Mouse (Mus musculus): Measurements from ENCODE around the gene Lrrc3c. TPM values are rescaled to one million over a fixed set of nuclear protein-coding genes. Genes with fewer than 3 reads are reported as not detected.
"Not testable (repeated sequence)": the region's sequence is repeated elsewhere in the genome, so short reads cannot be mapped to it uniquely, and the experiment has no call there.

The Lrrc3c gene
- polyA plus RNA-seq, 1 experiment from 2014 or later: not detected

- H3K4me2 ChIP-seq: no peak overlapping the region
- H3K27ac ChIP-seq: no peak overlapping the region
- no peak for DNase-seq
- no peaks in the 10 kb centered on the region for H3K9me3 ChIP-seq (replicated peaks)
- no peak overlapping the region for H3K4me3 ChIP-seq (replicated peaks)
- no peak overlapping the region for H3K9ac ChIP-seq
- no peak for ATAC-seq (ENCODE audit: low read depth)
- H3K4me1 ChIP-seq (replicated peaks): peaks cover 18% of the 10 kb centered on the region
- H3K27me3 ChIP-seq: peaks cover 55% of the 10 kb centered on the region
- H3K36me3 ChIP-seq: no peaks in the 10 kb centered on the region
- WGBS (ENCODE audit: insufficient replicate concordance): 23% methylated on average over 18 of the region's 18 CpGs
These were observed 1.2 kb downstream of the Lrrc3c start for GRCm38 (mm10) chr11:98599291-98599690.

GRCm38 (mm10) chr11:98602090-98602690 lies 4.1 kb downstream of the Lrrc3c start:
- H3K27ac ChIP-seq: no peak overlapping the region
- H3K27me3 ChIP-seq: peaks cover 67% of the 10 kb centered on the region
- peak; percentile 68 for DNase-seq

GRCm38 (mm10) chr11:98603953-98604352 lies 5.9 kb downstream of the Lrrc3c start:
- ATAC-seq (ENCODE audit: low read depth): no peak
- Histone ChIP-seq H3K36me3 (no peaks in the 10 kb centered on the region), H3K9ac (no peak overlapping the region), H3K4me2 (no peak overlapping the region), H3K9me3 (replicated peaks) (no peaks in the 10 kb centered on the region), H3K4me3 (replicated peaks) (no peak overlapping the region), H3K4me1 (replicated peaks) (peaks cover 15% of the 10 kb centered on the region), H3K27ac (no peak overlapping the region), H3K27me3 (peaks cover 58% of the 10 kb centered on the region)
- WGBS (ENCODE audit: insufficient replicate concordance): 54% methylated on average over 2 of the region's 2 CpGs
- DNase-seq: no peak

More at GRCm38 (mm10) chr11:98602090-98602690, 4.1 kb downstream of the Lrrc3c start:
- no peaks in the 10 kb centered on the region for H3K36me3 ChIP-seq
- peak overlapping the region; percentile 32 for H3K4me3 ChIP-seq (replicated peaks)
- H3K4me1 ChIP-seq (replicated peaks): peaks cover 16% of the 10 kb centered on the region
- WGBS (ENCODE audit: insufficient replicate concordance): 1% methylated on average over 20 of the region's 20 CpGs
- ATAC-seq (ENCODE audit: low read depth): peak; percentile 44; the same call in 1 of the 2 replicates
- H3K4me2 ChIP-seq: peak overlapping the region; percentile 56
- H3K9ac ChIP-seq: no peak overlapping the region
- H3K9me3 ChIP-seq (replicated peaks): no peaks in the 10 kb centered on the region

GRCm38 (mm10) chr11:98604911-98605310 lies 6.8 kb downstream of the Lrrc3c start:
- not testable (repeated sequence) for DNase-seq; H3K9ac ChIP-seq; H3K27ac ChIP-seq; H3K36me3 ChIP-seq; H3K9me3 ChIP-seq (replicated peaks); ATAC-seq (ENCODE audit: low read depth); H3K4me3 ChIP-seq (replicated peaks); H3K4me2 ChIP-seq
- 48% methylated on average over 6 of the region's 6 CpGs for WGBS (ENCODE audit: insufficient replicate concordance)
- Histone ChIP-seq H3K4me1 (replicated peaks) (peaks cover 11% of the 10 kb centered on the region), H3K27me3 (peaks cover 56% of the 10 kb centered on the region)

GRCm38 (mm10) chr11:98606763-98607162 lies 8.7 kb downstream of the Lrrc3c start:
- no peak for DNase-seq
- 9% methylated on average over 3 of the region's 3 CpGs for WGBS (ENCODE audit: insufficient replicate concordance)

GRCm38 (mm10) chr11:98620791-98621190 lies 22.7 kb downstream of the Lrrc3c start:
- H3K27ac ChIP-seq: no peak overlapping the region
- WGBS (ENCODE audit: insufficient replicate concordance): 80% methylated on average over 13 of the region's 13 CpGs
- no peak for ATAC-seq (ENCODE audit: low read depth)

More at GRCm38 (mm10) chr11:98606763-98607162, 8.7 kb downstream of the Lrrc3c start:
- no peaks in the 10 kb centered on the region for H3K9me3 ChIP-seq (replicated peaks)
- H3K27ac ChIP-seq: no peak overlapping the region
- no peaks in the 10 kb centered on the region for H3K36me3 ChIP-seq
- peaks cover 38% of the 10 kb centered on the region for H3K27me3 ChIP-seq
- ATAC-seq (ENCODE audit: low read depth): no peak
- no peak overlapping the region for H3K4me3 ChIP-seq (replicated peaks)
- peaks cover 7% of the 10 kb centered on the region for H3K4me1 ChIP-seq (replicated peaks)
- H3K9ac ChIP-seq: no peak overlapping the region
- H3K4me2 ChIP-seq: no peak overlapping the region

GRCm38 (mm10) chr11:98623981-98624380 lies 25.9 kb downstream of the Lrrc3c start:
- H3K27me3 ChIP-seq; H3K4me3 ChIP-seq (replicated peaks); DNase-seq; H3K4me2 ChIP-seq; H3K4me1 ChIP-seq (replicated peaks); H3K36me3 ChIP-seq; ATAC-seq (ENCODE audit: low read depth); H3K27ac ChIP-seq; H3K9me3 ChIP-seq (replicated peaks); H3K9ac ChIP-seq: not testable (repeated sequence)
- WGBS (ENCODE audit: insufficient replicate concordance): 67% methylated on average over 6 of the region's 6 CpGs

More at GRCm38 (mm10) chr11:98620791-98621190, 22.7 kb downstream of the Lrrc3c start:
- no peak overlapping the region for H3K4me2 ChIP-seq
- no peak overlapping the region for H3K4me3 ChIP-seq (replicated peaks)
- H3K9ac ChIP-seq: no peak overlapping the region
- DNase-seq: no peak
- H3K9me3 ChIP-seq (replicated peaks): 0 out of 2 replicates have a peak, but pooled peaks cover 10% of the 10 kb centered on the region
- H3K36me3 ChIP-seq: no peaks in the 10 kb centered on the region
- no peaks in the 10 kb centered on the region for H3K27me3 ChIP-seq
- no peaks in the 10 kb centered on the region for H3K4me1 ChIP-seq (replicated peaks)

GRCm38 (mm10) chr11:98624381-98624780 lies 26.3 kb downstream of the Lrrc3c start:
- not testable (repeated sequence) for H3K9ac ChIP-seq; H3K4me3 ChIP-seq (replicated peaks); H3K27ac ChIP-seq; H3K4me1 ChIP-seq (replicated peaks); H3K9me3 ChIP-seq (replicated peaks); H3K27me3 ChIP-seq; H3K36me3 ChIP-seq; H3K4me2 ChIP-seq; DNase-seq; ATAC-seq (ENCODE audit: low read depth)
- WGBS (ENCODE audit: insufficient replicate concordance): 65% methylated on average over 2 of the region's 2 CpGs

- Histone ChIP-seq H3K4me3 (replicated peaks) (no peak within 1 kb of the TSS), H3K4me2 (no peak within 1 kb of the TSS), H3K9me3 (replicated peaks) (0 out of 2 replicates have a peak, but pooled peaks cover 10% of the 10 kb centered on the region), H3K9ac (no peak within 1 kb of the TSS), H3K27ac (no peak within 1 kb of the TSS), H3K27me3 (peaks cover 6% of the 10 kb centered on the region; the same call in 1 of the 2 replicates), H3K36me3 (no peaks in the 10 kb centered on the region), H3K4me1 (replicated peaks) (no peaks in the 10 kb centered on the region)
- DNase-seq (no peak), ATAC-seq (ENCODE audit: low read depth) (no peak)
- WGBS (ENCODE audit: insufficient replicate concordance): 78% methylated on average over 10 of the region's 10 CpGs
These were observed 27.7 kb downstream of the Lrrc3c start, which contains the start of the genes Gm12355 and Gsdma3 for GRCm38 (mm10) chr11:98625611-98626410. Gene Gm12355 (minus strand): TSS chr11:98625661. Gene Gsdma3 (plus strand): TSS chr11:98626360.

GRCm38 (mm10) chr11:98628706-98629105 lies 30.6 kb downstream of the Lrrc3c start:
- H3K4me1 ChIP-seq (replicated peaks): no peaks in the 10 kb centered on the region
- ATAC-seq (ENCODE audit: low read depth): no peak
- 87% methylated on average over 3 of the region's 3 CpGs for WGBS (ENCODE audit: insufficient replicate concordance)

GRCm38 (mm10) chr11:98630646-98631045 lies 32.6 kb downstream of the Lrrc3c start:
- Histone ChIP-seq H3K27ac (no peak overlapping the region), H3K9me3 (replicated peaks) (no peaks in the 10 kb centered on the region), H3K27me3 (peaks cover 7% of the 10 kb centered on the region; the same call in 1 of the 2 replicates), H3K36me3 (no peaks in the 10 kb centered on the region), H3K9ac (no peak overlapping the region), H3K4me3 (replicated peaks) (no peak overlapping the region), H3K4me1 (replicated peaks) (no peaks in the 10 kb centered on the region), H3K4me2 (no peak overlapping the region)
- ATAC-seq (ENCODE audit: low read depth): no peak
- DNase-seq: no peak
- WGBS (ENCODE audit: insufficient replicate concordance): 72% methylated on average over 5 of the region's 5 CpGs

More at GRCm38 (mm10) chr11:98628706-98629105, 30.6 kb downstream of the Lrrc3c start:
- H3K4me3 ChIP-seq (replicated peaks): no peak overlapping the region
- no peak overlapping the region for H3K9ac ChIP-seq
- DNase-seq: no peak
- H3K27ac ChIP-seq: no peak overlapping the region
- 0 out of 2 replicates have a peak, but pooled peaks cover 4% of the 10 kb centered on the region for H3K9me3 ChIP-seq (replicated peaks)
- no peaks in the 10 kb centered on the region for H3K36me3 ChIP-seq
- H3K27me3 ChIP-seq: peaks cover 7% of the 10 kb centered on the region; the same call in 1 of the 2 replicates
- no peak overlapping the region for H3K4me2 ChIP-seq

Data from liver, embryonic 13.5 days (tissue).